Mouse (Mus musculus): Measurements from ENCODE around the gene Hydin. TPM values are rescaled to one million over a fixed set of nuclear protein-coding genes. Genes with fewer than 3 reads are reported as not detected.

Gene Hydin
- total RNA-seq, 2 experiments from 2014 or later: 0.05 TPM; not detected in 1

GRCm38 (mm10) chr8:110444276-110444675 lies 177.5 kb downstream of the Hydin start:
- no peak for DNase-seq (ENCODE audit: low spot score)

GRCm38 (mm10) chr8:110450463-110450862 lies 183.7 kb downstream of the Hydin start:
- DNase-seq (ENCODE audit: low spot score): no peak

GRCm38 (mm10) chr8:110454466-110454865 lies 187.7 kb downstream of the Hydin start:
- no peak for DNase-seq (ENCODE audit: low spot score)

GRCm38 (mm10) chr8:110457424-110457823 lies 190.6 kb downstream of the Hydin start:
- no peak for DNase-seq (ENCODE audit: low spot score)

- no peak for DNase-seq (ENCODE audit: low spot score)
Observed at GRCm38 (mm10) chr8:110462627-110463208, 195.9 kb downstream of the Hydin start.

GRCm38 (mm10) chr8:110463773-110464460 lies 197.1 kb downstream of the Hydin start:
- no peak for DNase-seq (ENCODE audit: low spot score)

GRCm38 (mm10) chr8:110465606-110466005 lies 198.8 kb downstream of the Hydin start:
- no peak for DNase-seq (ENCODE audit: low spot score)

- no peak for DNase-seq (ENCODE audit: low spot score)
Observed at GRCm38 (mm10) chr8:110477256-110477655, 210.5 kb downstream of the Hydin start.

GRCm38 (mm10) chr8:110478576-110478975 lies 211.8 kb downstream of the Hydin start:
- no peak for DNase-seq (ENCODE audit: low spot score)

GRCm38 (mm10) chr8:110479401-110479800 lies 212.6 kb downstream of the Hydin start:
- DNase-seq (ENCODE audit: low spot score): no peak

- no peak for DNase-seq (ENCODE audit: low spot score)
Observed at GRCm38 (mm10) chr8:110482275-110482674, 215.5 kb downstream of the Hydin start.

- DNase-seq (ENCODE audit: low spot score): no peak
Observed at GRCm38 (mm10) chr8:110485234-110485633, 218.5 kb downstream of the Hydin start.

- no peak for DNase-seq (ENCODE audit: low spot score)
Observed at GRCm38 (mm10) chr8:110486020-110486419, 219.2 kb downstream of the Hydin start.

GRCm38 (mm10) chr8:110487644-110488043 lies 220.9 kb downstream of the Hydin start:
- DNase-seq (ENCODE audit: low spot score): no peak

- DNase-seq (ENCODE audit: low spot score): no peak
Observed at GRCm38 (mm10) chr8:110489344-110489743, 222.6 kb downstream of the Hydin start.

- DNase-seq (ENCODE audit: low spot score): no peak
Observed at GRCm38 (mm10) chr8:110491118-110491517, 224.3 kb downstream of the Hydin start.

GRCm38 (mm10) chr8:110496286-110496685 lies 229.5 kb downstream of the Hydin start:
- no peak for DNase-seq (ENCODE audit: low spot score)

GRCm38 (mm10) chr8:110500253-110500652 lies 233.5 kb downstream of the Hydin start:
- DNase-seq (ENCODE audit: low spot score): no peak

GRCm38 (mm10) chr8:110500661-110501060 lies 233.9 kb downstream of the Hydin start:
- no peak for DNase-seq (ENCODE audit: low spot score)

- no peak for DNase-seq (ENCODE audit: low spot score)
Observed at GRCm38 (mm10) chr8:110501330-110501729, 234.6 kb downstream of the Hydin start.

- DNase-seq (ENCODE audit: low spot score): no peak
Observed at GRCm38 (mm10) chr8:110502880-110503279, 236.1 kb downstream of the Hydin start.

GRCm38 (mm10) chr8:110508766-110509165 lies 242.0 kb downstream of the Hydin start:
- peak; percentile 51 for DNase-seq (ENCODE audit: low spot score)

GRCm38 (mm10) chr8:110519790-110520189 lies 253.0 kb downstream of the Hydin start:
- DNase-seq (ENCODE audit: low spot score): no peak

Data from gastrocnemius, adult 18-20 months (tissue).